Mouse (Mus musculus): ENCODE data around the gene Vmn2r120.
A peak's percentile ranks its signal among the peaks of the same experiment; 100 is the strongest.
"Not testable (repeated sequence)": the region's sequence is repeated elsewhere in the genome, so short reads cannot be mapped to it uniquely, and the experiment has no call there.

Gene Vmn2r120

DNA sequence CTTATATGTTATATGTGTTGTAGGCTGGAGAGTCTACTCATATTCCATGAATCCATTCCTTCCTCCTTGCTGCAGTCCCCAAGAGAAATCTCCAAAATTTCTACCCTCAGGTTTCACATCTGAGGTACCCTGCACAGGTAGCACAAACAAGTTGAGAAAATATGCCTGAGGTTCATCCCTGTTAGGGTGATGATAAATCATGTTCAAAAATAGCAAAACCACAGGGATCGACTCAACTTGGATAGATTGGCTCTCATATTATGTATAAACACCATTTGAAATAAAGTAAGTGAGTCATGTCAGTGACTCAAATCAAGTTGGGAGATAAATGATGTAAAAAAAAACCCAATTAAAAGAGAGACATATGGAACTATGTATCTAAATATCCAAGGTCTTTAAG, at the start of gene Vmn2r120:
Gene Vmn2r120, minus strand, starts transcription at position 101 of the 400 bp plus-strand sequence.
- Histone ChIP-seq H3K4me1 (replicated peaks; ENCODE audit: low read depth, low read length) (no peaks in the 10 kb centered on the region), H3K27me3 (ENCODE audit: insufficient read depth, low read length) (no peaks in the 10 kb centered on the region), H3K9me3 (ENCODE audit: low read length) (no peaks in the 10 kb centered on the region), H3K4me3 (replicated peaks; ENCODE audit: low read length) (no peak within 1 kb of the TSS), H3K36me3 (ENCODE audit: insufficient read depth, low read length) (no peaks in the 10 kb centered on the region)
- TF ChIP-seq NANOG (IDR thresholded peaks at IDR 0.05; ENCODE audit: borderline replicate concordance, low read length) (no peak), CTCF (conservative IDR thresholded peaks at IDR 0.05; ENCODE audit: low read length) (no peak), POU5F1 (IDR thresholded peaks at IDR 0.05; ENCODE audit: borderline replicate concordance, low read length) (no peak)

DNA sequence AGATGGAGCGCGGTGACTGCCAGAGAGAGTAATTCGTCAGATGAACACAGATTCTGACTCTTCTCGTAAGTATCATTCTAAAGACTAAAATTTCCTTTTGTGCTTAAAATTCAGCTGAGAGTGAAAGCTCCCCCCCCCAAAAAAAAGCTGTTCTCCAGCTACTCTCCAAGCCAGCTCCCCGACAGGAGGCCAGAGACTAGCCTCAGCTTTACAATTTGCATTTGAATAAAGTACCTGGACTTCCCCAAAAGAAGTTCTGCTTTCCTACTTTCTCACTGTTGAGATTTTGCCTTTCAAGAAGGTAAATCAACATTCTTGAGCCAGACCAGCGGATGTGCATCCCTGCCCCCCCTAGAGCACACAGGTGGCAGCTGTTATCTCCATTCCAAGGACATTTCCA, 42.0 kb upstream of the Vmn2r120 start:
- H3K4me3 ChIP-seq (replicated peaks; ENCODE audit: low read length); H3K36me3 ChIP-seq (ENCODE audit: insufficient read depth, low read length); H3K27me3 ChIP-seq (ENCODE audit: insufficient read depth, low read length); H3K4me1 ChIP-seq (replicated peaks; ENCODE audit: low read depth, low read length): not testable (repeated sequence)
- peaks cover 42% of the 10 kb centered on the region for H3K9me3 ChIP-seq (ENCODE audit: low read length)

DNA sequence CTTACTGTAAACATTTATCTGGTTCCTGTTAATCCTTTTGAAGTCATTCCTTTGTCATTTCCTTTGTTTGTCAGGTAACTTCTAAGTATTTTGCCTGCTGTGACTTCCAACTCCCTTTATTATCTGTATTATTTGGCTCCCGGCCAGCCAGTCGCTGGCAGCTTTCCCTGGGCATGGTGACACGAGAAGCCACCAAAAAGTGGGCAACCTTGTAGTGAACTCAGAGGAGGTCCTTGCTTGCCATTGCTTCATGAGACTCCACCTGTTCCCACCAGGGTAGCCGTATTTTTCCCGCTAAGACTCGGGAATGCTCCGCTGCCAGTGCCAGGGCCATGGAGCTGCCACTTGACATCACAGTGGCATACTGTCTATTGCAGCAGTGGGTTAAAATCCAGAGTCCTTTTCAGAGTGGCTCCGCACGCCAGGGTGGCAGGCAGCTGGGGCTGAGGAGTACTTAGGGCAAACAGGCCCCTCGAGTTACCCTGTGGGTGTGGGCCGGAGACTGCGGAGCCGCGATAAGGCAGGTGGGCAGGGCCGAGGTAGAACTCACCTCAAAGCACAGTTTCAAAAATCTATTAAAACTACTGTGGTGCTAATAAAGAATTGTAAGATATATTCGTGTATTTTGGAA, 28.9 kb upstream of the Vmn2r120 start:
- Histone ChIP-seq H3K4me3 (replicated peaks; ENCODE audit: low read length) (peak overlapping the region; percentile 39), H3K27me3 (ENCODE audit: insufficient read depth, low read length) (no peaks in the 10 kb centered on the region), H3K9me3 (ENCODE audit: low read length) (peaks cover 34% of the 10 kb centered on the region), H3K36me3 (ENCODE audit: insufficient read depth, low read length) (no peaks in the 10 kb centered on the region), H3K4me1 (replicated peaks; ENCODE audit: low read depth, low read length) (peaks cover 7% of the 10 kb centered on the region; the same call in 1 of the 2 replicates)
- TF ChIP-seq NANOG (IDR thresholded peaks at IDR 0.05; ENCODE audit: borderline replicate concordance, low read length) (no peak), POU5F1 (IDR thresholded peaks at IDR 0.05; ENCODE audit: borderline replicate concordance, low read length) (no peak), CTCF (conservative IDR thresholded peaks at IDR 0.05; ENCODE audit: low read length) (no peak)

Measured in E14TG2a.4 (cell line).